Mouse (Mus musculus) liver, embryonic 15.5 days (tissue): ENCODE data around the gene Pick1. TPM values are rescaled to one million over a fixed set of nuclear protein-coding genes. Genes with fewer than 3 reads are reported as not detected.

ENCODE experiments used
- ATAC-seq: fragments of 200-750 bp; cut with Nextera tagmentation; 2 replicates; pipeline ENCODE4 v1.8.0; 2017; ENCODE audit warnings: moderate number of reproducible peaks, mild to moderate bottlenecking, moderate library complexity; ENCODE audit not compliant: insufficient read depth
- H3K27ac ChIP-seq: fragments of 300-500 bp; sonication (generic); replicated peaks from 2 replicates; pipeline ENCODE4 v1.5.1; 2015; ENCODE audit warnings: mild to moderate bottlenecking, inconsistent platforms
- H3K27me3 ChIP-seq: fragments of 300-500 bp; sonication (generic); 2 replicates; pipeline ENCODE4 v1.6.1; 2015; ENCODE audit warnings: mild to moderate bottlenecking, inconsistent platforms
- H3K36me3 ChIP-seq: fragments of 300-500 bp; sonication (generic); replicated peaks from 2 replicates; pipeline ENCODE4 v1.6.1; 2015; ENCODE audit warnings: moderate library complexity, mild to moderate bottlenecking, inconsistent platforms
- H3K4me1 ChIP-seq: fragments of 300-500 bp; sonication (generic); replicated peaks from 2 replicates; pipeline ENCODE4 v1.6.1; 2015; ENCODE audit warnings: inconsistent platforms
- H3K4me2 ChIP-seq: fragments of 300-500 bp; sonication (generic); 2 replicates; pipeline ENCODE4 v1.6.1; 2015; ENCODE audit warnings: moderate library complexity, mild to moderate bottlenecking, inconsistent platforms
- H3K4me3 ChIP-seq: fragments of 300-500 bp; sonication (generic); replicated peaks from 2 replicates; pipeline ENCODE4 v1.5.1; 2015; ENCODE audit warnings: mild to moderate bottlenecking, inconsistent platforms
- H3K9ac ChIP-seq: fragments of 300-500 bp; sonication (generic); 2 replicates; pipeline ENCODE4 v1.6.1; 2015; ENCODE audit warnings: moderate library complexity, mild to moderate bottlenecking, inconsistent platforms
- H3K9me3 ChIP-seq: fragments of 300-500 bp; sonication (generic); replicated peaks from 2 replicates; pipeline ENCODE4 v1.6.1; 2016; ENCODE audit warnings: inconsistent platforms
- WGBS: fragments of 180-500 bp; shearing (Covaris S2); methylation state at CpG from one replicate; pipeline ENCODE4 v1.1.7; 2015; ENCODE audit warnings: mixed read lengths; ENCODE audit not compliant: insufficient replicate concordance; 5-methylcytosine and 5-hydroxymethylcytosine counted together
- polyA plus RNA-seq: library from polyadenylated mRNA; unstranded; fragments of >200 nt; fragmentation: Nextera tagmentation; extraction: Ambion mirVana; gene quantifications from 2 replicates; pipeline ENCODE4 v1.2.1, GENCODE M21; 2015

The Pick1 gene
- polyA plus RNA-seq, 1 experiment from 2014 or later, result 12.2 TPM

DNA sequence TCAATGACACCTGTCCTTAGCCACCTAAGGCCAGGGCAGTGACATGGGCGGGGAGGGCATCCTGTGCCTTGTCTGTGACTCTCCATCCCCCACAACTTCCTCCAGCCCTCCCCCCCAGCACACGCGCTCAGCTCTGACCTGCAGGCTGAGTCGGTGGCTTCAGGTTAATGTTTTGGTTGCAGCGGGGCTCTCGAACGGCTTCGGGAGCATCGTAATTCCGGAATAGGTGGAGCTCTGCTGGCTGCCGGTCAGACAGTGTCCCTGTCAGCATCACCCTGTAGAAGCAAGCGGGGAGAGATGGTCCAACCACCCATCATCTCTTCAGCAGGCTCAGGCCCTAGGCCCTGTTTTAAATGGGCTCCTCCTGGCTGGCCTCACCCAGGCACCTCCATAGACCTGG is 60.5 kb downstream of the Pick1 start:
- no peaks in the 10 kb centered on the region for H3K9me3 ChIP-seq
- H3K27me3 ChIP-seq, result no peaks in the 10 kb centered on the region
- 84% methylated on average over 12 of the region's 12 CpGs for WGBS
- H3K27ac ChIP-seq, result no peak overlapping the region
- no peak overlapping the region for H3K9ac ChIP-seq
- no peak for ATAC-seq
- H3K4me2 ChIP-seq, result no peak overlapping the region
- peaks cover 12% of the 10 kb centered on the region; the same call in 1 of the 2 replicates for H3K36me3 ChIP-seq
- H3K4me1 ChIP-seq, result peaks cover 4% of the 10 kb centered on the region; the same call in 1 of the 2 replicates
- no peak overlapping the region for H3K4me3 ChIP-seq

DNA sequence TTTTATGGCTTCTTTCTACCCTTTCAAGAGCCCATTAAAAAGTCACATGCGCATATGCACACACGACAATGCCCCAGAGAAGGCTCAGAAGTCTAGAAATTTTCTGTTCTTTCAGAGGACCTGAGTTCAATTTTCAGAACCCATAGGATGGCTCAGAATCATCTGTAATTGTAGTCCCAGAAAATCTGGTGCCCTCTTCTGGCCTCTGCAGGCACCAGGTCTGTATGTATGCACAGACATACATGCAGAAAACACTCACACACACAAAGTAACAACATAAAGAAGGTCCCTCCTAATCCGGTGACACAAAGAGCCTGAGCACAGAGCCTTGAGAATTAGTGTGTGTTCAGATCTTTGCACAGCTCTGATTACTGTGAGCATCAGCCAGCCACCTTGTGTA is 61.4 kb downstream of the Pick1 start:
- Histone ChIP-seq H3K4me1 (peaks cover 4% of the 10 kb centered on the region; the same call in 1 of the 2 replicates), H3K4me2 (no peak overlapping the region), H3K27ac (no peak overlapping the region), H3K36me3 (peaks cover 12% of the 10 kb centered on the region; the same call in 1 of the 2 replicates), H3K27me3 (no peaks in the 10 kb centered on the region), H3K9ac (no peak overlapping the region), H3K4me3 (no peak overlapping the region), H3K9me3 (no peaks in the 10 kb centered on the region)
- 73% methylated on average over 3 of the region's 3 CpGs for WGBS
- ATAC-seq, result no peak

DNA sequence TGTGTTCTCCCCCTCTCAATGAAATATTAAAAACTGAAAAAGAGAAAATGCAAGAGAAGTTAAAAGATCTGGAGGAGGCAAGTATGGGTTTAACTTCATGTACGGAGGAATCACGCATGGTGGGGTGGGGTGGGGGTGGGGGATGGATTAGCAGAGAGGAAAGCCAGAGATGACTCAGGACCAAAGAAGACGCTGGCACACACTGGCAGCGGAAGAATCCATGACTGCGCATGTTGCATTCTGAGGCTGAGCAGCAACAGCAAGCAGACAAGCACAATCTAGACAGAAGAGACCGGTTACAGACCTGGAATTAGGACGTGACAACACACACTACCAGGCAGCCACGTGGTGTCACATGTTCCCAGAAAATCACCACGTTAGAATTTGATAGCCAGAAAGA is 63.8 kb downstream of the Pick1 start:
- Histone ChIP-seq H3K9me3 (no peaks in the 10 kb centered on the region), H3K27ac (no peak overlapping the region), H3K36me3 (peaks cover 21% of the 10 kb centered on the region; the same call in 1 of the 2 replicates), H3K9ac (no peak overlapping the region), H3K4me3 (no peak overlapping the region), H3K27me3 (no peaks in the 10 kb centered on the region), H3K4me2 (no peak overlapping the region), H3K4me1 (no peaks in the 10 kb centered on the region)
- ATAC-seq, result no peak
- WGBS, result 71% methylated on average over 9 of the region's 9 CpGs

DNA sequence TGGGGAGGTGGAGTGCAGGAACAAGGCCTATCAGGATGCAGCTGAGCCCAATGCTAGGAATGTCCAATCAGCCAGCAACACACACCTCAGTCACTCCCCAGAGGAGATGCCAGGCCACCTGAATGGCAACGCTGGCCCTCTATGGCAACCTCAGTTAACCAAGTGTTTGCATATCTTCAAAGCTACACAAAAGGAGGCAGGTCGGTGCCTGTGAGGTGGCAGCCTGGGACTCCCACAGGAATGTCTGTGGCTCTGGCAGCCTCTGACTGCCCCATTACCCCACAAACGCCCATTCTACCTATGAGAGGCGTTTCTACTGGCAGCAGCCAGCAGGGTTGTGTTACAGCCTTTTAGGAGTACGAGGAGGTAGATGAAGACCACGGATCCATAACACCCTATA is 69.6 kb downstream of the Pick1 start:
- H3K4me2 ChIP-seq, result no peak overlapping the region
- H3K9me3 ChIP-seq, result no peaks in the 10 kb centered on the region
- ATAC-seq, result no peak
- WGBS, result 79% methylated on average over 6 of the region's 6 CpGs
- no peak overlapping the region for H3K27ac ChIP-seq
- peaks cover 10% of the 10 kb centered on the region; the same call in 1 of the 2 replicates for H3K36me3 ChIP-seq
- no peak overlapping the region for H3K4me3 ChIP-seq
- no peaks in the 10 kb centered on the region; the same call in 1 of the 2 replicates for H3K4me1 ChIP-seq
- no peak overlapping the region for H3K9ac ChIP-seq
- no peaks in the 10 kb centered on the region for H3K27me3 ChIP-seq

Other genes with a start within 250 kb of the Pick1 start
- gene H1f0, start 200.7 kb upstream of the Pick1 start, polyA plus RNA-seq, result 118 and 121 TPM in 2 replicates
- gene Galr3, start 187.3 kb upstream of the Pick1 start, polyA plus RNA-seq, result 0.17 TPM in 1 of 2 replicates, not detected in the other
- 47.9 and 55.1 TPM in 2 replicates for gene Ankrd54, start 166.3 kb upstream of the Pick1 start, polyA plus RNA-seq
- 116 and 117 TPM in 2 replicates for gene Eif3l, start 154.0 kb upstream of the Pick1 start, polyA plus RNA-seq
- 0.86 and 1.3 TPM in 2 replicates for gene Micall1, start 120.3 kb upstream of the Pick1 start, polyA plus RNA-seq
- 118 and 125 TPM in 2 replicates for gene Polr2f, start 88.2 kb upstream of the Pick1 start, polyA plus RNA-seq
- 0.47 and 0.69 TPM in 2 replicates for gene 1700088E04Rik, start 87.9 kb upstream of the Pick1 start, polyA plus RNA-seq
- 0.09 and 0.12 TPM in 2 replicates for gene Sox10, start 63.9 kb upstream of the Pick1 start, polyA plus RNA-seq
- not detected in 2 replicates for gene Gm49486, start 218 bp downstream of the Pick1 start, polyA plus RNA-seq
- not detected in 2 replicates for gene Slc16a8, start 25.6 kb downstream of the Pick1 start, polyA plus RNA-seq
- gene Baiap2l2, start 56.4 kb downstream of the Pick1 start, polyA plus RNA-seq, result 2.4 and 2.7 TPM in 2 replicates
- gene Pla2g6, start 99.2 kb downstream of the Pick1 start, polyA plus RNA-seq, result 14.8 and 15.6 TPM in 2 replicates
- gene Maff, start 117.4 kb downstream of the Pick1 start, polyA plus RNA-seq, result 2.1 and 2.6 TPM in 2 replicates
- 11.6 and 11.7 TPM in 2 replicates for gene Tmem184b, start 174.4 kb downstream of the Pick1 start, polyA plus RNA-seq
- 8.0 and 9.2 TPM in 2 replicates for gene Csnk1e, start 226.4 kb downstream of the Pick1 start, polyA plus RNA-seq